Mouse (Mus musculus): Measurements from ENCODE around the gene Ubac1.

The Ubac1 gene

GRCm38 (mm10) chr2:26021561-26022257 is at the start of gene Ubac1:
Gene Ubac1, minus strand, starts transcription at chr2:26021747.
- peak; percentile 82 to 86 for DNase-seq (ENCODE audit: low spot score in 2 of 2)

- DNase-seq (ENCODE audit: low spot score in 2 of 2), result no peak
Measured at GRCm38 (mm10) chr2:26068592-26068991, 47.0 kb upstream of the Ubac1 start.

- no peak for DNase-seq (ENCODE audit: low spot score in 2 of 2)
Measured at GRCm38 (mm10) chr2:26068175-26068574, 46.6 kb upstream of the Ubac1 start.

GRCm38 (mm10) chr2:26066527-26066926 is 45.0 kb upstream of the Ubac1 start:
- DNase-seq (ENCODE audit: low spot score in 2 of 2), result no peak

- DNase-seq (ENCODE audit: low spot score in 2 of 2), result no peak
Measured at GRCm38 (mm10) chr2:26062742-26063427, 41.3 kb upstream of the Ubac1 start.

GRCm38 (mm10) chr2:26062241-26062640 is 40.7 kb upstream of the Ubac1 start:
- DNase-seq (ENCODE audit: low spot score in 2 of 2), result no peak

- DNase-seq (ENCODE audit: low spot score in 2 of 2), result no peak
Measured at GRCm38 (mm10) chr2:26061018-26061666, 39.6 kb upstream of the Ubac1 start.

GRCm38 (mm10) chr2:26057053-26057452 is 35.5 kb upstream of the Ubac1 start:
- DNase-seq (ENCODE audit: low spot score in 2 of 2), result no peak

GRCm38 (mm10) chr2:26056226-26056625 is 34.7 kb upstream of the Ubac1 start:
- DNase-seq (ENCODE audit: low spot score in 2 of 2), result no peak

GRCm38 (mm10) chr2:26055747-26056102 is 34.2 kb upstream of the Ubac1 start:
- no peak for DNase-seq (ENCODE audit: low spot score in 2 of 2)

GRCm38 (mm10) chr2:26055046-26055746 is 33.6 kb upstream of the Ubac1 start:
- peak; percentile 15 to 41 for DNase-seq (ENCODE audit: low spot score in 2 of 2)

- DNase-seq (ENCODE audit: low spot score in 2 of 2), result no peak
Measured at GRCm38 (mm10) chr2:26052806-26053205, 31.3 kb upstream of the Ubac1 start.

- DNase-seq (ENCODE audit: low spot score in 2 of 2), result no peak
Measured at GRCm38 (mm10) chr2:26048816-26049215, 27.3 kb upstream of the Ubac1 start.

- no peak for DNase-seq (ENCODE audit: low spot score in 2 of 2)
Measured at GRCm38 (mm10) chr2:26044216-26044615, 22.7 kb upstream of the Ubac1 start.

GRCm38 (mm10) chr2:26042603-26043002 is 21.1 kb upstream of the Ubac1 start:
- no peak for DNase-seq (ENCODE audit: low spot score in 2 of 2)

GRCm38 (mm10) chr2:26041163-26041810 is 19.7 kb upstream of the Ubac1 start:
- no peak for DNase-seq (ENCODE audit: low spot score in 2 of 2)

GRCm38 (mm10) chr2:26039951-26040350 is 18.4 kb upstream of the Ubac1 start:
- DNase-seq (ENCODE audit: low spot score in 2 of 2), result no peak

- no peak for DNase-seq (ENCODE audit: low spot score in 2 of 2)
Measured at GRCm38 (mm10) chr2:26037386-26037785, 15.8 kb upstream of the Ubac1 start.

GRCm38 (mm10) chr2:26034344-26035050 is 12.9 kb upstream of the Ubac1 start:
- DNase-seq (ENCODE audit: low spot score in 2 of 2), result no peak

- no peak for DNase-seq (ENCODE audit: low spot score in 2 of 2)
Measured at GRCm38 (mm10) chr2:26030288-26030687, 8.7 kb upstream of the Ubac1 start.
